19 mouse cellular contexts compared by ENCODE assay signal in the genomic region with DNA sequence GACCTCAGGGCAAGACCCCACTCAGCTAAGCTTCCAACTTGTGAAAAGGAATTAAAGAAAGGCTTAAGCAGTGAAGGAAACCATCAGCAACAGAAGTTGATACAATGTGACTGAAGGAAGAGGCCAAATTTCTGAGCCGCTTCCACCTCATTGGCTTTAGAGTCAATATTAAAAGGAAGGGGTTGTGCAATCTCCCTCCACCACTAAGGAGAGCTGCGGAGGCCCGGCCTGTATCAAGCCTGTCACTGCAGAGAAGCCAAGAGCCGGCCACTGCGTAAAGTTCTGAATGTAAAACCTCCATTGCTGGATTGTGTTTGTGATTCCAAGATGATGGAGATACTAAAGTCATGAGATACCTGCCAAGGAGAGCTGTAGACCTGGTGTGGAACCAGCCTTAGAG.
A peak's percentile ranks its signal among the peaks of the same experiment; 100 is the strongest.
DNase-seq lines count a peak whose midpoint lies in the region; ATAC-seq and TF ChIP-seq lines count a peak whose summit lies in the region.
"Had no signal": no experiment of that assay in that cellular context is flagged by ENCODE, and none has a peak within 500 bp of the region (broad histone marks: within the 10 kb centered on the region; RNA-seq: fewer than 3 reads in every experiment).

No protein-coding gene starts in this region.

- no peaks in the 10 kb centered on the region for H3K27me3 ChIP-seq in lung, postnatal 0 days (replicated peaks; ENCODE audit: insufficient read depth, low read length)
- H3K27me3 ChIP-seq in hindbrain, embryonic 12.5 days, result no peaks in the 10 kb centered on the region
- H3K27me3 ChIP-seq: embryonic facial prominence, embryonic 13.5 days; heart, embryonic 15.5 days had no signal

- H3K4me3 ChIP-seq in lung, postnatal 0 days (ENCODE audit: low read depth, low read length), result no peak overlapping the region
- no peak overlapping the region for H3K4me3 ChIP-seq in hindbrain, embryonic 12.5 days
- H3K4me3 ChIP-seq: embryonic facial prominence, embryonic 13.5 days; forebrain, embryonic 12.5 days; heart, adult 2 months; heart, embryonic 15.5 days had no signal

- DNase-seq in lung, postnatal 0 days (ENCODE audit: low spot score), result peak; percentile 58
- DNase-seq in lung, postnatal 4 days, result no peak
- peak; percentile 37 for DNase-seq in lung, postnatal 25 days (ENCODE audit: low spot score)
- no peak for DNase-seq in cerebellum, adult 18-20 months
- DNase-seq: adrenal gland, adult 2 months; adrenal gland, postnatal 25 days; cerebellum, adult 8-10 months; cerebellum, postnatal 14 days; gastrocnemius, postnatal 10 days; heart, adult 2 months; heart, postnatal 14 days had no signal

- H3K4me1 ChIP-seq in lung, postnatal 0 days (ENCODE audit: insufficient read depth, low read depth, low read length), result no peaks in the 10 kb centered on the region
- H3K4me1 ChIP-seq in hindbrain, embryonic 12.5 days, result peaks cover 24% of the 10 kb centered on the region

- no peak overlapping the region for H3K4me2 ChIP-seq in lung, postnatal 0 days (replicated peaks; ENCODE audit: low read depth, low read length)
- H3K4me2 ChIP-seq in hindbrain, embryonic 12.5 days (replicated peaks), result no peak overlapping the region
- H3K4me2 ChIP-seq: embryonic facial prominence, embryonic 13.5 days; forebrain, embryonic 12.5 days; heart, embryonic 11.5 days; heart, embryonic 15.5 days; hindbrain, embryonic 14.5 days had no signal

- TF ChIP-seq EP300 in lung, postnatal 0 days (IDR thresholded peaks at IDR 0.05), result no peak

- H3K36me3 ChIP-seq in lung, postnatal 0 days (ENCODE audit: insufficient read depth, low read length), result no peaks in the 10 kb centered on the region
- no peaks in the 10 kb centered on the region for H3K36me3 ChIP-seq in hindbrain, embryonic 12.5 days
- H3K36me3 ChIP-seq: embryonic facial prominence, embryonic 13.5 days; forebrain, embryonic 12.5 days; heart, embryonic 15.5 days had no signal

- no peak overlapping the region for H3K9ac ChIP-seq in lung, postnatal 0 days (replicated peaks; ENCODE audit: low read depth)
- H3K9ac ChIP-seq in hindbrain, embryonic 12.5 days, result no peak overlapping the region
- H3K9ac ChIP-seq: embryonic facial prominence, embryonic 13.5 days; forebrain, embryonic 12.5 days; heart, embryonic 15.5 days; hindbrain, embryonic 14.5 days had no signal

- TF ChIP-seq CTCF in lung, postnatal 0 days (IDR thresholded peaks at IDR 0.05), result no peak

- WGBS in lung, postnatal 0 days, result 57% methylated on average over 5 of the region's 5 CpGs
- 69% methylated on average over 5 of the region's 5 CpGs for WGBS in hindbrain, embryonic 12.5 days

- no peaks in the 10 kb centered on the region for H3K9me3 ChIP-seq in lung, postnatal 0 days (ENCODE audit: low read length)
- H3K9me3 ChIP-seq in hindbrain, embryonic 12.5 days (replicated peaks), result no peaks in the 10 kb centered on the region
- H3K9me3 ChIP-seq: embryonic facial prominence, embryonic 13.5 days; forebrain, embryonic 12.5 days; heart, embryonic 15.5 days had no signal

- no peak; the same call in 1 of the 2 replicates for ATAC-seq in lung, postnatal 0 days
- ATAC-seq in common myeloid progenitor, adult 5-6 weeks (replicated peaks; ENCODE audit: low read depth, poor library complexity, severe bottlenecking), result peak; percentile 34; the same call in 1 of the 2 replicates
- no peak for ATAC-seq in hindbrain, embryonic 12.5 days (ENCODE audit: low FRiP score)
- ATAC-seq: forebrain, embryonic 16.5 days had no signal

- H3K27ac ChIP-seq in lung, postnatal 0 days (ENCODE audit: low read length), result no peak overlapping the region
- no peak overlapping the region for H3K27ac ChIP-seq in hindbrain, embryonic 12.5 days
- H3K27ac ChIP-seq: embryonic facial prominence, embryonic 13.5 days; forebrain, embryonic 12.5 days; heart, adult 2 months; heart, embryonic 15.5 days; hindbrain, embryonic 14.5 days had no signal

Comparison
In these comparisons a context has a peak if more than half of its experiments do, and no peak if none do; other contexts are left out.
1. DNase-seq: peak in lung, postnatal 0 days (single experiment) and lung, postnatal 25 days (single experiment); none in lung, postnatal 4 days (0 of 2) and cerebellum, adult 18-20 months (0 of 2).